Mouse (Mus musculus) heart, postnatal 0 days (tissue): ENCODE measurements around the gene Armc5.

ENCODE experiments used
- CTCF ChIP-seq: IDR thresholded peaks from 2 replicates; pipeline ENCODE4 v1.5.1; 2016; ENCODE audit warnings: antibody characterized with exemption, control low read depth, low read depth
- EP300 ChIP-seq: IDR thresholded peaks from 2 replicates; pipeline ENCODE4 v1.6.1; 2016; ENCODE audit warnings: antibody characterized with exemption, low read depth

DNA sequence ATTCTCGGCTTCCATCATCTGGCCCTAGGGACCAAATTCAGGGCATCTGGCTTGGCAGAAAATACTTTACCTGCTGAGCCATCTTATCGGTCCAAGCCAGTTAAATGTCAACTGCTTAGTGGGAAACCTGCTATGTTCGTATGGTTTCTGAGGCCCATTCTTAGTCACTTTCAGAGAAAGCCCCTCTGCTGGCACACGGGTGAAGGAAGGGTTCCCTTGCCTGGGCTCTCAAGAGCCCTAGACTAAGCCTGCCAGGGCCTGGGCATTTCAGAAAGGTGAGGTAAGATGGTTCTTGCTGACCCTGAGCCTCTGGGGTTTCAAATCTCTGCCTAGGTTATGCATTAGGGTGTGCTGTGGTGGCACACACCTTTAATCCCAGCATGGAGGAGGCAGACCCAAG, 8.4 kb downstream of the Armc5 start:
- TF ChIP-seq CTCF = no peak
- no peak for TF ChIP-seq EP300
